Mouse (Mus musculus) lung, embryonic 15.5 days (tissue): ENCODE measurements at regions not wholly inside any gene's neighbourhood (a gene's known extent, or its start where the extent isn't known, plus 50 kb on each side); places are given as distances from the start of the nearest gene placed in this dataset.

Experiments used
- ATAC-seq: fragments of 200-750 bp; cut with Nextera tagmentation; 2 replicates; pipeline ENCODE4 v1.8.0; 2017; ENCODE audit warnings: moderate number of reproducible peaks, borderline replicate concordance; ENCODE audit not compliant: low FRiP score, low TSS enrichment; ENCODE audit errors: extremely low read depth
- H3K27ac ChIP-seq: fragments of 300-500 bp; sonication (generic); 2 replicates; pipeline ENCODE4 v1.5.1; 2015; ENCODE audit warnings: moderate library complexity, mild to moderate bottlenecking, inconsistent platforms
- H3K27me3 ChIP-seq: fragments of 300-500 bp; sonication (generic); 2 replicates; pipeline ENCODE4 v1.6.1; 2015; ENCODE audit warnings: inconsistent platforms
- H3K36me3 ChIP-seq: fragments of 300-500 bp; sonication (generic); 2 replicates; pipeline ENCODE4 v1.6.1; 2015; ENCODE audit warnings: inconsistent platforms
- H3K4me1 ChIP-seq: fragments of 300-500 bp; sonication (generic); 2 replicates; pipeline ENCODE4 v1.6.1; 2015; ENCODE audit warnings: inconsistent platforms
- H3K4me2 ChIP-seq: fragments of 300-500 bp; sonication (generic); 2 replicates; pipeline ENCODE4 v1.6.1; 2015; ENCODE audit warnings: inconsistent platforms, mild to moderate bottlenecking, moderate library complexity
- H3K4me3 ChIP-seq: fragments of 300-500 bp; sonication (generic); 2 replicates; pipeline ENCODE4 v1.5.1; 2015; ENCODE audit warnings: mild to moderate bottlenecking, inconsistent platforms
- H3K9ac ChIP-seq: fragments of 300-500 bp; sonication (generic); 2 replicates; pipeline ENCODE4 v1.6.1; 2015; ENCODE audit warnings: inconsistent platforms
- H3K9me3 ChIP-seq: fragments of 300-500 bp; sonication (generic); 2 replicates; pipeline ENCODE4 v1.6.1; 2016; ENCODE audit warnings: inconsistent platforms
- WGBS: fragments of 180-500 bp; shearing (Covaris S2); methylation state at CpG from one replicate; pipeline ENCODE4 v1.1.7; 2015; 5-methylcytosine and 5-hydroxymethylcytosine counted together

DNA sequence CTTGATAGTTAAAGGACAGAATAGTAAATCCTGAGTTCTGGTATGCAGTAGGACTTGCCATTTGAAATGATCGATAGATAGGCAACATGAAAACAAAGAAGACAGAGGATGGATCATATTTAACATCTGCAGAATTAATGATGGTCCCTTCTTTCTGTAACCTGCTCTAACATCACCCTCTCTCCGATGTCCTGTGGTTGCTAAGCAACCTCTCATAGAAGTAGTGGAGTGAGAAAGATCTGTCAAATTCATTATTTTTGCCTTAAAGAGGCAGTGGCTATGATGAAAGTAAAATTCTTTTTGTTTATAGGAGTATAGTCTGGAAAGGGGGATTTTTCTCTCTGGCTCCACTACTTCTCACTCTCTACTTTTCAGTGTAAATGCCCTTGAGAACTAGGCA is 1209.5 kb downstream of the Sorcs3 start:
- no peak overlapping the region for H3K4me2 ChIP-seq
- ATAC-seq: no peak
- no peak overlapping the region for H3K9ac ChIP-seq
- no peaks in the 10 kb centered on the region for H3K27me3 ChIP-seq
- no peak overlapping the region for H3K4me3 ChIP-seq
- WGBS: 52% methylated on average over 2 of the region's 2 CpGs
- no peak overlapping the region for H3K27ac ChIP-seq
- no peaks in the 10 kb centered on the region for H3K4me1 ChIP-seq
- no peaks in the 10 kb centered on the region for H3K9me3 ChIP-seq
- H3K36me3 ChIP-seq: no peaks in the 10 kb centered on the region

DNA sequence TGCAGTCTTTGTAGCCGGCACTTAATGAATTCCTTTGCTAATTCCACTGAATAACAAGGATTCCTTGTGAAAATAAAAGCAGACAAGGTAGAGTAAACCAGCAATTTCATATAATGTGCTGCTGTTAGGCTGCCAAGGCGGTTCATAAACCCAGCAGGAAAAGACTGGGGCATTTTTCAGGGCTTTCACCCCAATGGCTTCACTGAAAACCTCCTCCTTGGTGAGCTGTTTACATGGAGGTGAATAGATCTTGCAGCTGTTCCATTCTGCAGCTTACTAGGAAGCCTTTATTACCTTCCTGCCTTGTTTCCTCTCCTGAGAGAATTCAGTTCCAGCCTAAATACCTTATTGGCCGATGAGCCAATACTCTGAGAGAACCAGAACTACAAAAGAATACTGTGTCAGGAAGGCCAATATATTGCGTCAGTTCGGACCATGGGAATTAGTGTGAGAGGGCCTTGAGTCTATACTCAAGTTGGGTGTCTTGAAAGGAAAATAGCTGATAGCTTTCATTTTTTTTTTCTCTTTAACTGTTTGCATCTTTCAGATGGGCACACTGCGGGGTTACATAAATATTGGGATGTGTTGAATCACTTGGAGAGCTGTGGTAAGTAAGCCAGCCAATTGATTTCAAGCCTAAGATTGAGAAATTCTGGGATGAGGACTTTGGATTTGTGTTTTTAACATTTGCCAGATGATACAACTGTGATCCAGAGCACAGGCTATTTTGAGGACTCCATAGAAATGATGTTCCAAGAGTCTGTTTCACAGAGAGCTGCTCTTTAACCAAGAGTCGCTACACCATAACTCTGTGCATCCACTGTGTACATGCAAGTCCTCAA is 1217.5 kb downstream of the Sorcs3 start:
- Histone ChIP-seq H3K4me1 (no peaks in the 10 kb centered on the region), H3K36me3 (no peaks in the 10 kb centered on the region), H3K27me3 (no peaks in the 10 kb centered on the region), H3K4me3 (no peak overlapping the region), H3K9me3 (no peaks in the 10 kb centered on the region), H3K27ac (no peak overlapping the region), H3K4me2 (no peak overlapping the region), H3K9ac (no peak overlapping the region)
- no peak for ATAC-seq
- WGBS: 77% methylated on average over 7 of the region's 7 CpGs
